Mouse (Mus musculus) urinary bladder, adult 18-20 months (tissue): Measurements from ENCODE around the gene Galntl6.

Experiments used
- DNase-seq, 2 experiments: peaks; one replicate each; pipeline ENCODE4 v3.0.0; 2022; ENCODE audit warnings: low spot score in 2 of 2, mixed read lengths in 2 of 2

Gene Galntl6

GRCm38 (mm10) chr8:57962286-57963110 lies 949.9 kb downstream of the Galntl6 start:
- no peak for DNase-seq

- no peak for DNase-seq
Observed at GRCm38 (mm10) chr8:57959136-57959535, 953.3 kb downstream of the Galntl6 start.

- no peak for DNase-seq
Observed at GRCm38 (mm10) chr8:57958121-57958901, 954.1 kb downstream of the Galntl6 start.

- no peak for DNase-seq
Observed at GRCm38 (mm10) chr8:57955501-57955900, 956.9 kb downstream of the Galntl6 start.

GRCm38 (mm10) chr8:57941113-57941512 lies 971.3 kb downstream of the Galntl6 start:
- DNase-seq = no peak

GRCm38 (mm10) chr8:57939856-57940420 lies 972.5 kb downstream of the Galntl6 start:
- no peak for DNase-seq

GRCm38 (mm10) chr8:57939177-57939855 lies 973.1 kb downstream of the Galntl6 start:
- DNase-seq = peak; percentile 17 to 22

- DNase-seq = no peak
Observed at GRCm38 (mm10) chr8:57927074-57927473, 985.4 kb downstream of the Galntl6 start.

- DNase-seq = no peak
Observed at GRCm38 (mm10) chr8:57923556-57923955, 988.9 kb downstream of the Galntl6 start.

- no peak for DNase-seq
Observed at GRCm38 (mm10) chr8:57923130-57923529, 989.3 kb downstream of the Galntl6 start.

GRCm38 (mm10) chr8:57922214-57923070 lies 990.0 kb downstream of the Galntl6 start:
- DNase-seq = no peak

- DNase-seq = no peak
Observed at GRCm38 (mm10) chr8:57920326-57920903, 992.0 kb downstream of the Galntl6 start.

- DNase-seq = no peak
Observed at GRCm38 (mm10) chr8:57918720-57919640, 993.5 kb downstream of the Galntl6 start.

GRCm38 (mm10) chr8:57893360-57893759 lies 1019.1 kb downstream of the Galntl6 start:
- no peak for DNase-seq

GRCm38 (mm10) chr8:57892115-57892514 lies 1020.3 kb downstream of the Galntl6 start:
- DNase-seq = no peak

GRCm38 (mm10) chr8:57890159-57890558 lies 1022.3 kb downstream of the Galntl6 start:
- no peak for DNase-seq

GRCm38 (mm10) chr8:57888831-57889230 lies 1023.6 kb downstream of the Galntl6 start:
- no peak for DNase-seq

GRCm38 (mm10) chr8:57879452-57879851 lies 1033.0 kb downstream of the Galntl6 start:
- DNase-seq = no peak

- DNase-seq = no peak
Observed at GRCm38 (mm10) chr8:57849074-57849473, 1063.4 kb downstream of the Galntl6 start.
